Mouse (Mus musculus) hindbrain, embryonic 12.5 days (tissue): ENCODE data around the gene Col9a2. TPM values are rescaled to one million over a fixed set of nuclear protein-coding genes. Genes with fewer than 3 reads are reported as not detected.

ENCODE experiments used
- ATAC-seq: fragments of 200-750 bp; cut with Nextera tagmentation; 2 replicates; pipeline ENCODE4 v1.8.0; 2017; ENCODE audit warnings: moderate TSS enrichment; ENCODE audit not compliant: low FRiP score
- H3K27ac ChIP-seq: fragments of 300-500 bp; sonication (generic); 2 replicates; pipeline ENCODE4 v1.5.1; 2016; ENCODE audit warnings: mild to moderate bottlenecking
- H3K27me3 ChIP-seq: fragments of 300-500 bp; sonication (generic); 2 replicates; pipeline ENCODE4 v1.6.1; 2016; ENCODE audit warnings: mild to moderate bottlenecking
- H3K36me3 ChIP-seq: fragments of 300-500 bp; sonication (generic); 2 replicates; pipeline ENCODE4 v1.6.1; 2016; ENCODE audit warnings: mild to moderate bottlenecking
- H3K4me1 ChIP-seq: fragments of 300-500 bp; sonication (generic); 2 replicates; pipeline ENCODE4 v1.6.1; 2016
- H3K4me2 ChIP-seq: fragments of 300-500 bp; sonication (generic); replicated peaks from 2 replicates; pipeline ENCODE4 v1.6.1; 2016; ENCODE audit warnings: mild to moderate bottlenecking
- H3K4me3 ChIP-seq: fragments of 300-500 bp; sonication (generic); 2 replicates; pipeline ENCODE4 v1.5.1; 2016; ENCODE audit warnings: mild to moderate bottlenecking
- H3K9ac ChIP-seq: fragments of 300-500 bp; sonication (generic); 2 replicates; pipeline ENCODE4 v1.6.1; 2016; ENCODE audit warnings: mild to moderate bottlenecking, moderate library complexity
- H3K9me3 ChIP-seq: fragments of 300-500 bp; sonication (generic); replicated peaks from 2 replicates; pipeline ENCODE4 v1.6.1; 2016; ENCODE audit warnings: mild to moderate bottlenecking
- WGBS: fragments of 180-500 bp; shearing (Covaris S2); methylation state at CpG from one replicate; pipeline ENCODE4 v1.1.7; 2016; 5-methylcytosine and 5-hydroxymethylcytosine counted together
- polyA plus RNA-seq: library from polyadenylated mRNA; unstranded; fragments of >200 nt; fragmentation: Nextera tagmentation; extraction: Ambion mirVana; gene quantifications from 2 replicates; pipeline ENCODE4 v1.2.1, GENCODE M21; 2016

Gene Col9a2
- polyA plus RNA-seq, 1 experiment from 2014 or later = 63.0 TPM

DNA sequence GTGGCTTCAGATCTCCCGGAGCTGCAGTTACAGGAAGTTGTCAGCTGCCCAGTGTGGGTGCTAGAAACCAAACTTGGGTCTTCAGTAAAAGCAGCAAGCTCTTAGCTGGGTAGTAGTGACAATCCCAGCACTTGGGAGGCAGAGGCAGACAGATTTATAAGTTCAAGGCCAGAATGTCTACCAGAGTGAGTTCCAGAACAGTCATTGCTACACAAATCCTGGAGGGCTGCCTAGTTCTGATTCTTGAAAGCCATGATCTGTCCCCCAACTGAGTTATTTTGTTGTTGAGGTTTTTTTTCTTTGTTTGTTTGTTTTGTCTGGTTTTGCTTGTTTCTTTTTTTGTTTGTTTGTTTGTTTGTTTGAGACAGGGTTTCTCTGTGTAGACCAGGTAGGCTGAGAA lies 11.0 kb upstream of the Col9a2 start:
- WGBS = 85% methylated on average over 1 of the region's 1 CpGs
- Histone ChIP-seq H3K4me1 (no peaks in the 10 kb centered on the region), H3K9me3 (no peaks in the 10 kb centered on the region), H3K27ac (no peak overlapping the region), H3K4me2 (no peak overlapping the region), H3K9ac (no peak overlapping the region), H3K27me3 (no peaks in the 10 kb centered on the region), H3K4me3 (no peak overlapping the region), H3K36me3 (no peaks in the 10 kb centered on the region)
- no peak for ATAC-seq

DNA sequence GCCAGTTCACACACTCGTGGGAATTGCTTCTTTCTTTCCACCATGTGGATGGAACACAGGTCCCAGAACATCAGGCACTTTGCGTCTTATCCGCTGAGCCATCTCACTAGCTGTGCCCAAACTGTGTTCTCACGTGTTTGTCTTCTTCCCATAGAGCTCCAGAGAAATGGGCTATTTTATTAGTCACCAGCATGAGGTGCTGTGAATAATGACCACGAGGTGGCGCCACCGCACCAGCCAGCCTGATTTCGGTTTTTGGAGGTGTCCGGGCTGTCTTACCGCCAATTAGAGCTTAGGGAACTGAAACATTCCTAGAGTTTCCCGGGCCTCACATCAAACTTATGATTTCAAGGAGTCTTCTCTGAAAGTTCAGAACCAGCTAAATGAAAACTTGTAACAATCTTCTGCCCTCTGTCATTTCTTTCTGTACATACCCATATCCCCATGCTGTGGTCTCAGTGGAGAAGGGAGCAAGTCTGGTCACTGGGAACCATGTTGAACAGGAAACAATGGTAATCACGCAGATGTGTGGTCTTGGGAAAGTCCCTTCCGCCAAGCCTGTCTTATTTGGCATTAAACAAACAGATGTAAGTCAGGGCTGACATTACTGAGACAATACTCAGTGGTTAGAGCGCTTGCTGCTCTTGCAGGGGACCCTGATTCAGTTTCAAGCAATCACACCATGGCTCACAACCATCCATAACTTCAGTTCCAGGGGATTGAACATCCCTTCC lies 10.4 kb upstream of the Col9a2 start:
- Histone ChIP-seq H3K36me3 (no peaks in the 10 kb centered on the region), H3K4me1 (no peaks in the 10 kb centered on the region), H3K27me3 (no peaks in the 10 kb centered on the region), H3K4me3 (no peak overlapping the region), H3K9ac (no peak overlapping the region), H3K9me3 (no peaks in the 10 kb centered on the region), H3K27ac (no peak overlapping the region), H3K4me2 (no peak overlapping the region)
- ATAC-seq = no peak
- 29% methylated on average over 14 of the region's 14 CpGs for WGBS

DNA sequence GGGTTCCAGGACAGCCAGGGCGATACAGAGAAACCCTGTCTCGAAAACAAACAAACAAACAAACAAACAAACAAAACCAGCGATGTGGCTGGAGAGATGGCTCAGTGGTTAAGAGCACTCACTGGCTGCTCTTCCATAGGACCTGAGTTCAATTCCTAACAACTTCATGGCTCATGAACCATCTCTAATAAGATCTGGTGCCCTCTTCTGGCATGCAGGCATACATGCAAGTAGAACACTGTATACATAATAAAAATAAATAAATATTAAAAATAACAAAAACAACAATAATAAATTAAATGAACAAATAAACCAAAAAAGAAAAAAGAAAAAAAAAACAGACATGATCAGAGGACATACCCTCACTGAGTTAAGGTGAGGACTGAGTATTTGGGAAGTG lies 9.6 kb upstream of the Col9a2 start:
- 76% methylated on average over 3 of the region's 3 CpGs for WGBS
- no peak overlapping the region for H3K4me2 ChIP-seq

DNA sequence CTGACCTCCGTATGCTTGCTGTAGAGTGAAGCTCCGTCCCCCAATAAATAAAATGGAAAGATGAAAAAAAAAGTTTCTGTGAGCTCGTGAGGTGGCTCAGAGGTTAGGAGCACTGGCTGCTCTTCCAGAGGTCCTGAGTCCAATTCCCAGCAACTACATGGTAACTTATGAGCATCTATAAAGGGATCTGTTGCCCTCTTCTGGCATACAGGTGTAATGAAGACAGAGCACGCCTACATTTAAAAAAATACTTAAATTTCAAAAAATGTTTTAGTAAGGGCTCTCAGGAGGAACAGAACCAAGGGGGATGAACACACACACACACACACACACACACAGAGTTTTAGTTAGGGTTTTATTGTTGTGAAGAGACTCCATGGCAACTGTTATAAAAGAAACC lies 7.7 kb upstream of the Col9a2 start:
- WGBS = 59% methylated on average over 4 of the region's 4 CpGs
- Histone ChIP-seq H3K9ac (no peak overlapping the region), H3K4me1 (no peaks in the 10 kb centered on the region), H3K4me2 (no peak overlapping the region), H3K27me3 (no peaks in the 10 kb centered on the region), H3K27ac (no peak overlapping the region), H3K9me3 (no peaks in the 10 kb centered on the region), H3K36me3 (no peaks in the 10 kb centered on the region), H3K4me3 (no peak overlapping the region)
- ATAC-seq = no peak

More for the DNA sequence above, 9.6 kb upstream of the Col9a2 start:
- Histone ChIP-seq H3K4me1 (no peaks in the 10 kb centered on the region), H3K27ac (no peak overlapping the region), H3K9ac (no peak overlapping the region), H3K4me3 (no peak overlapping the region), H3K36me3 (no peaks in the 10 kb centered on the region), H3K27me3 (no peaks in the 10 kb centered on the region), H3K9me3 (no peaks in the 10 kb centered on the region)
- no peak for ATAC-seq

DNA sequence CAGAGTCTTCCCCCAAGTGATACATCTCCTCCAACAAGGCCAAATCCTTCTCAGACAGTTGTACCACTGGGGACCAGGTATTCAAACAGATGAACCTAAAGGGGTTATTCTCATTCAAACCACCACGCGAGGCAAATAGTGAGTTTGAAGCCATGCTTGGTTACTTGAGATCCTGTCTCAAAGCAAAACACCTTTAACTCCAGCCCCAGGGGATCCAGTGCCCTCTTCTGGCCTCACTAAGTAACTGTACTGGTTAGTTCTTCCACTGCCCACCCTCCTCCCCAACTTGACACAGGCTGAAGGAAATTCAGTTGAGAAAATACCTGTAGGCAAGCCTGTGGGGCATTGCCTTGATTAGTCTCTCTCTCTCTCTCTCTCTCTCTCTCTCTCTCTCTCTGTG lies 6.2 kb upstream of the Col9a2 start:
- no peaks in the 10 kb centered on the region for H3K9me3 ChIP-seq
- H3K4me2 ChIP-seq = no peak overlapping the region
- no peak overlapping the region for H3K9ac ChIP-seq
- 77% methylated on average over 2 of the region's 2 CpGs for WGBS
- H3K27me3 ChIP-seq = peaks cover 2% of the 10 kb centered on the region; the same call in 1 of the 2 replicates
- H3K27ac ChIP-seq = no peak overlapping the region
- ATAC-seq = no peak
- H3K4me3 ChIP-seq = no peak overlapping the region
- no peaks in the 10 kb centered on the region for H3K4me1 ChIP-seq
- H3K36me3 ChIP-seq = no peaks in the 10 kb centered on the region

DNA sequence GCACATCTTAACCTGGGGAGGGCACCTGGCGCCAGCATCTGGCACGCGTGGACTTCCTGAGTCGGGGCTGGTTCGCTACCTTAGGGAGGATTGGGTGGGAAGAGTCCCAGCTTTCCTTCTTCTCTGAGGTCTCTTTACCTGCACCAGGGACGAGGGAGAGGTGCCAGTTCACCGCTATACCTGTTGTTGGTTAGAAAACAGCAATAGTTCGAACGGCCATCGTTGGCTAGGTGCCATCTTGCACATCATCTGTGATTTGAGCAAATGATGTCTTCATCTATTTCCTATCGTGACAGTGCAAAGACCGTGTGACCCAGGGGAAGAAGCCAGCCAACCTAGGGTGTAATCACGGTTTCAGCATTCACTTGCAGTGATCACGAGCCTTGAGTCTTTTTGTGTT lies 1.1 kb downstream of the Col9a2 start:
- Histone ChIP-seq H3K4me3 (peak overlapping the region; percentile 44), H3K36me3 (no peaks in the 10 kb centered on the region; the same call in 1 of the 2 replicates), H3K9ac (peak overlapping the region; percentile 63), H3K27ac (peak overlapping the region; percentile 71), H3K4me1 (peaks cover 30% of the 10 kb centered on the region), H3K4me2 (peak overlapping the region; percentile 68), H3K9me3 (no peaks in the 10 kb centered on the region), H3K27me3 (peaks cover 23% of the 10 kb centered on the region)
- peak; percentile 6 for ATAC-seq
- WGBS = 62% methylated on average over 14 of the region's 14 CpGs

DNA sequence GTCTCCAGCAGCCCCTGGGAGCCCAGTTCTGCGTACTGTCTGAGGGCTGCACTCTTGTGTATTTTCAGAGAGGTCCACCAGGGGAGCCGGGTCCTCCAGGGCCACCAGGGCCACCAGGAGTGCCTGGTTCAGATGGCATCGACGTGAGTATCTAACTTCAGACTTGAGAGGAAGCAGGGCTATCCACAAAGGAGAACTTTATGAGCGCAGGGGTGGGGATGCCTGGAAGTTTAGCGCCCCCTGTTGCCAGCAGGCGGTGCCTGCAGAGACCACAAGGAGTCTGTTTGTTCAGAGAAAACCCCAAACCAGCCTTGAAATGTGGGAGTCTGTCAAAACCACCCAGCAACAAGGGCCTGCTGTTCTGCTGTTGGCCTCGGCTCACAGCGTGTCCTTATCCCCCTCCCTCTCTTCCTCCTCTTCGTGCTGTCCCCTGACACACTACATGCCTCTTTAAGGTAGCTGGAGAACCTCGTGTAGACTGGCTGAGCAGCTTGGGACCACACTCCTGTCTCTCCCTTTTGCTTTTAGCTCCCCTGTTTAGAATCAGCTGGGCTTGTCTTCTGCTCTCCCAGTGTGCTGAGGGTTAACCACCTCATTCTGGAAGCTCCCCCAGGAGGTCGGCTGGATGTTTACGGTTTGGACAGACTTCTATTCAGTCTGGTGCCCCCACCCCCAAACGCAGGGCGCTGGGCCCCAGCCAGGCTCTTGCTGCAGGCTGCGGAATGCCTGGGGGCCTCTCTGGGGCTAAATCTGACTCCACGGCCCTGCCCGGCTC lies 1.9 kb downstream of the Col9a2 start:
- H3K9me3 ChIP-seq = no peaks in the 10 kb centered on the region
- H3K27ac ChIP-seq = peak overlapping the region; percentile 71
- H3K27me3 ChIP-seq = peaks cover 23% of the 10 kb centered on the region
- peak overlapping the region; percentile 68 for H3K4me2 ChIP-seq
- H3K36me3 ChIP-seq = no peaks in the 10 kb centered on the region; the same call in 1 of the 2 replicates
- no peak overlapping the region for H3K9ac ChIP-seq
- peak overlapping the region; percentile 44 for H3K4me3 ChIP-seq
- ATAC-seq = peak; percentile 59
- peaks cover 30% of the 10 kb centered on the region for H3K4me1 ChIP-seq
- WGBS = 9% methylated on average over 18 of the region's 18 CpGs

DNA sequence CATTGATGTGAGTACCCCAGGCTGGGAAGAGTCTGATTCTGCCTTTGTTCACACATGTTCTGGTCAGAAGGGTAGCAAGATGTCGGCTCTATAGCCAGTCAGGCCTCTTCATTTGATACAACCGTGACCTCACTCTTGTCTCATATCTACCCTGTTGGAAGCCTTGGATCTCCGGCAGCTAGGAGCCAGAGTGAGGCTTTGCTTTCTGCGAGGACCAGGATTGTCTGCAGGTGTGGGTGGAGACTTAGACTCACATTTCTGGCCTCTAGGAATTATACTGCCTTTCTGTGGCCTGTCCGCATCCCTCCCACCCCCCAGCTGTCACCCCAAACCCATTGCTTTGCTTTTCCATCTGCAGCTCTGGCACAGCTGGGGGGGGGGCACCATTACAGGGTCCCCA lies 3.3 kb downstream of the Col9a2 start:
- no peaks in the 10 kb centered on the region; the same call in 1 of the 2 replicates for H3K36me3 ChIP-seq
- no peak overlapping the region for H3K4me3 ChIP-seq
- no peak overlapping the region; the same call in 1 of the 2 replicates for H3K27ac ChIP-seq
- peaks cover 30% of the 10 kb centered on the region for H3K4me1 ChIP-seq
- ATAC-seq = no peak
- H3K27me3 ChIP-seq = peaks cover 23% of the 10 kb centered on the region
- peak overlapping the region; percentile 24 for H3K4me2 ChIP-seq
- 57% methylated on average over 5 of the region's 5 CpGs for WGBS
- no peak overlapping the region for H3K9ac ChIP-seq
- H3K9me3 ChIP-seq = no peaks in the 10 kb centered on the region

DNA sequence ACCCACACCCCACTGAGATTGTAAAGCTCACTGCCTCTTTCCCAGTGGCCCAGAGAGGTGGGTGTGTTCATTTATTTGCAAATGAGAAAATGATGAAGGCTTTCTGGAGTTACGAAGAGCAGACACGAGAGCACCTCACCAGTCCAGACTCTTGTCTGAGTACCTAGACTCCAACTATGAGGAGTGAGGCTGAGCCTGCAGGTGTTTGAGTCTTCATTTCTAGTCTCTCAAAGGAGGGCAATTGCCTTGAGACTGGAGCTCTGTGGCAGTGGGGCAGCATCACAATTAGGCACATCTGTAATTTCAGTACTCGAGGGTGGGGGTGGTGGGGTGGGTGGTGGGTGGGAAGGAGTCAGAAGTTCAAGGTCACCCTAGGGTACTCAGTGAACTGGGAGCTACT lies 3.8 kb downstream of the Col9a2 start:
- ATAC-seq = no peak
- 66% methylated on average over 3 of the region's 3 CpGs for WGBS
- H3K27ac ChIP-seq = no peak overlapping the region

DNA sequence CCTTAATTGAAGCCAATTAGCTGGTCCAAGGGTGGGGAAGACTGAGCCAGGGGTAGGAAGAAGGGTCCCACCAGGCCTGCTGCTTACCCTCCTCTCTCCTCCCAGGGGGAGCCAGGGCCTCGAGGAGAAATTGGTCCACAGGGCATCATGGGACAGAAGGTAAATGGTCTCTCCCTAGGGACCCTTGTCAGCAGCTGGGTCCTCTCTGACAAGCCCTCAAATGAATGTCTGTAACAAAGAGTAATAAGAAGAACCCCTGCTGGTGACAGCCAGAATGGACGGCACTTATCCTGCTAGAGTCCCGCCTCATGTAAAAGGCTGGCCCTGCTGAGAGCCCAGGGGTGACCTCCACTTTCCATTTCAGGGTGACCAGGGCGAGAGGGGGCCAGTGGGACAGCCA lies 12.7 kb downstream of the Col9a2 start:
- no peak overlapping the region for H3K27ac ChIP-seq
- H3K4me1 ChIP-seq = peaks cover 15% of the 10 kb centered on the region
- WGBS = 17% methylated on average over 4 of the region's 4 CpGs
- peaks cover 24% of the 10 kb centered on the region for H3K27me3 ChIP-seq
- H3K4me2 ChIP-seq = no peak overlapping the region
- no peaks in the 10 kb centered on the region for H3K9me3 ChIP-seq
- H3K9ac ChIP-seq = no peak overlapping the region
- 0 out of 2 replicates have a peak, but pooled peaks have one; percentile 26 for ATAC-seq
- H3K4me3 ChIP-seq = no peak overlapping the region
- peaks cover 11% of the 10 kb centered on the region; the same call in 1 of the 2 replicates for H3K36me3 ChIP-seq

More for the DNA sequence above, 3.8 kb downstream of the Col9a2 start:
- H3K4me3 ChIP-seq = no peak overlapping the region
- H3K9me3 ChIP-seq = no peaks in the 10 kb centered on the region
- no peak overlapping the region for H3K9ac ChIP-seq
- no peak overlapping the region for H3K4me2 ChIP-seq
- H3K36me3 ChIP-seq = no peaks in the 10 kb centered on the region; the same call in 1 of the 2 replicates
- H3K27me3 ChIP-seq = peaks cover 22% of the 10 kb centered on the region
- H3K4me1 ChIP-seq = peaks cover 30% of the 10 kb centered on the region

DNA sequence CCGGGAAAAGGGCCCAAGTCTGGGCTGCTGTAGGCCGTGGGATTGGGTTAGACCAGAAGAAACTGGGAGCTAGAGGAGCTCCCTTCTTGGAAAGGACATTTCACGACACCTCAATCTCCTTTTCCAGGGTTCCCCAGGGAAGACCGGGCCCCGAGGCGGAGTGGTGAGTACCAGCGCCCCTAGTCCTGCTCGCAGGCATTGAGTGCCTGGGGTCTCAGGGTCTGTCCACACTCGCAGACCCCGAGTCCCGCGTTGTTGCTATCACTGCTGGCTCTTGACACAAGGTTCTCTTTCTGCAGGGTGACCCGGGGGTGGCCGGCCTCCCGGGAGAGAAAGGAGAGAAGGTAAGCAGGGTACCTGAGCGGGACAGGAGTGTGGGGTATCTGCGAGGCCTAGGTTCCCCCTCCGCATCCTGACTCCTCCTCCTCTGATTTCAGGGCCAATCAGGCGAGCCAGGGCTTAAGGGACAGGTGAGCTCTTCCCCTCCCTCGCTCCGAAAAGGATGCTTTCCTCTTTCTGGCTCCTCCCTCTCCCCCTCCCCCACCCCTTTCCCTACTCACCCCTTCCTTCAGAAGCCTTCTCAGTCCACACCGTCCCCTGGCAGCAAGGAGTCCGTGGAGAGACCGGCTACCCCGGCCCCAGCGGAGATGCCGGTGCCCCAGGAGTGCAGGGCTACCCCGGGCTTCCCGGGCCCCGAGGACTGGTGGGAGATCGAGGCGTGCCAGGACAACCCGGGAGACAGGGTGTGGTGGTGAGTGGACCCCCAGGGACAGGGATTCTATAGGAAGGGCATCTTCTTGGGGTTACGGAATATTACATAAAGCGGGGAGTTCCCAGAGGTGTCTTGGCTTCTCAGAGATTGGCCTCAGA lies 13.5 kb downstream of the Col9a2 start:
- 11% methylated on average over 35 of the region's 35 CpGs for WGBS
- peak overlapping the region; percentile 8 for H3K4me3 ChIP-seq

DNA sequence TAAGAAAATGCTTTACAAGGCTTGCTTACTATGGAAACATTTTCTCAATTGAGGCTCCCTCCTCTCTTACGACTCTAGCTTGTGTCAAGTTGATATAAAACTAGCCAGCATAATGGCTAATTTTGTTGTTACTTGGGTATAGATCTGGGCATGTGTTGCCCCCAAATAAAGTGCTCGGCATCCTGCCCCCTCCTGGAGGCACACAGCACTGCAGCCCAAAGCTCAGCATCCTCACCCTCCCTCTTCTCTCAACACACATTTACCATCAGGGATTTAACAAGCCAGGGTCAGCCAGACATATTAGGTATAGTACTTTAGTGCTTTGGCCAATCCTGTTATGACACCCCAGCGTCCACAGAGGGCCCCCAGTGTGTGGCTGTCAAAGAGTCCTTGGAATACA lies 17.2 kb downstream of the Col9a2 start:
- Histone ChIP-seq H3K36me3 (peaks cover 27% of the 10 kb centered on the region), H3K4me3 (no peak overlapping the region), H3K27ac (no peak overlapping the region), H3K9me3 (no peaks in the 10 kb centered on the region), H3K27me3 (peaks cover 24% of the 10 kb centered on the region), H3K4me2 (no peak overlapping the region), H3K4me1 (peaks cover 15% of the 10 kb centered on the region), H3K9ac (no peak overlapping the region)
- ATAC-seq = no peak
- 52% methylated on average over 3 of the region's 3 CpGs for WGBS

More for the DNA sequence above, 13.5 kb downstream of the Col9a2 start:
- no peak overlapping the region for H3K27ac ChIP-seq
- peak overlapping the region; percentile 45 for H3K4me2 ChIP-seq
- peaks cover 15% of the 10 kb centered on the region for H3K4me1 ChIP-seq
- ATAC-seq = peak; percentile 19; the same call in 1 of the 2 replicates
- 0 out of 2 replicates have a peak overlapping the region, but pooled peaks have one; percentile 18 for H3K9ac ChIP-seq
- H3K9me3 ChIP-seq = no peaks in the 10 kb centered on the region
- H3K27me3 ChIP-seq = peaks cover 24% of the 10 kb centered on the region
- peaks cover 11% of the 10 kb centered on the region; the same call in 1 of the 2 replicates for H3K36me3 ChIP-seq
